Mouse (Mus musculus) limb, embryonic 15.5 days (tissue): ENCODE measurements at regions not wholly inside any gene's neighbourhood (a gene's known extent, or its start where the extent isn't known, plus 50 kb on each side); places are given as distances from the start of the nearest gene placed in this dataset.

ENCODE experiments used
- ATAC-seq: fragments of 200-750 bp; cut with Nextera tagmentation; 2 replicates; pipeline ENCODE4 v1.8.0; 2017; ENCODE audit warnings: low read depth, moderate TSS enrichment; ENCODE audit not compliant: insufficient number of reproducible peaks, low FRiP score, low TSS enrichment
- H3K27ac ChIP-seq: fragments of 300-500 bp; sonication (generic); 2 replicates; pipeline ENCODE4 v1.5.1; 2015; ENCODE audit warnings: moderate library complexity, mild to moderate bottlenecking, inconsistent platforms
- H3K27me3 ChIP-seq: fragments of 300-500 bp; sonication (generic); 2 replicates; pipeline ENCODE4 v1.6.1; 2015; ENCODE audit warnings: inconsistent platforms
- H3K36me3 ChIP-seq: fragments of 300-500 bp; sonication (generic); 2 replicates; pipeline ENCODE4 v1.6.1; 2015; ENCODE audit warnings: inconsistent platforms
- H3K4me1 ChIP-seq: fragments of 300-500 bp; sonication (generic); 2 replicates; pipeline ENCODE4 v1.6.1; 2015; ENCODE audit warnings: inconsistent platforms
- H3K4me2 ChIP-seq: fragments of 300-500 bp; sonication (generic); 2 replicates; pipeline ENCODE4 v1.6.1; 2015; ENCODE audit warnings: mild to moderate bottlenecking, inconsistent platforms
- H3K4me3 ChIP-seq: fragments of 300-500 bp; sonication (generic); 2 replicates; pipeline ENCODE4 v1.5.1; 2015; ENCODE audit warnings: mild to moderate bottlenecking, inconsistent platforms
- H3K9ac ChIP-seq: fragments of 300-500 bp; sonication (generic); 2 replicates; pipeline ENCODE4 v1.6.1; 2015; ENCODE audit warnings: inconsistent platforms
- H3K9me3 ChIP-seq: fragments of 300-500 bp; sonication (generic); 2 replicates; pipeline ENCODE4 v1.6.1; 2016; ENCODE audit warnings: inconsistent platforms
- WGBS: fragments of 180-500 bp; shearing (Covaris S2); methylation state at CpG from one replicate; pipeline ENCODE4 v1.1.7; 2015; 5-methylcytosine and 5-hydroxymethylcytosine counted together

DNA sequence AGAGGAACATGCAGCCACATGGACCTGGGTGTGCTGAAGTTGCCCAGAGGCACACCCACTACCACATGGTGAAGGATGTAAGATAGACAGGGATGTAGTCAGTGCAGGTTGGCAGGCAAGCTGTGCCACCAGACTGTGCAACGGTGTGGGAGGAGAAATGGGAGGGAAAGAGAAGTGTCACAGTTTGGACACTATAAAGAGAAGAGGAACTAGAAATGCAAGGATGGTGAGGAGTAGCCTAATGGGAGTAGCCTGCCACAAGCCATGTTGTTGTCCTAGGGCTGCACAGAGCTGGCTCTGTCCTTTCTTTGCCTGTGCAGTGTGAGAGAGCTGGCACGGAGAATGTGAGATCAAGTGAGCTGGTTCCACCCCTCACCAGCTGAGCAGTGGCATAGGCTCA is 185.3 kb upstream of the Gjb5 start:
- H3K4me1 ChIP-seq: no peaks in the 10 kb centered on the region
- no peak overlapping the region for H3K27ac ChIP-seq
- no peak for ATAC-seq
- H3K27me3 ChIP-seq: no peaks in the 10 kb centered on the region; the same call in 1 of the 2 replicates
- H3K4me2 ChIP-seq: no peak overlapping the region
- H3K36me3 ChIP-seq: no peaks in the 10 kb centered on the region
- no peaks in the 10 kb centered on the region for H3K9me3 ChIP-seq
- H3K4me3 ChIP-seq: no peak overlapping the region
- H3K9ac ChIP-seq: no peak overlapping the region
- 95% methylated on average over 2 of the region's 2 CpGs for WGBS

DNA sequence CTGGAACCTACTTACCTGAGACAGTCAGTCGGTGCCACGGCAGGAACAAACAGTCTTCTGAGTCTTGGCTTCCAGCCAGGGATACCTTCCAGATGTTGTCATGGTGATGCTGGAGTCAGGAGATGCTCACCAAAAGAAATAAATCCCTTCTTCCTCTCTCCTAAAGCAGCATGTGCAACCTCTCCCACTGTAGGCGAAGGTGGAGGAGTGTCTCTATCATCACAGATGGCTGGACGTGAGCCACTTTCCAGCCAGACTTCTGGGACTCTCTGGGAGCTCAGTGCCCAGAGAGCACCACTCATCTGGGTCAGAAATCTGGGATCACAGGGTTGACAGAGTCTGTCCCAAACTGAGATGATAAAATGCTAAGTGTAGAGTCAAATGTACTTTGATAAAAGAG is 184.8 kb upstream of the Gjb5 start:
- Histone ChIP-seq H3K27ac (no peak overlapping the region), H3K9ac (no peak overlapping the region), H3K4me1 (no peaks in the 10 kb centered on the region), H3K9me3 (no peaks in the 10 kb centered on the region), H3K27me3 (no peaks in the 10 kb centered on the region; the same call in 1 of the 2 replicates), H3K4me2 (no peak overlapping the region), H3K4me3 (no peak overlapping the region), H3K36me3 (no peaks in the 10 kb centered on the region)
- 50% methylated on average over 4 of the region's 4 CpGs for WGBS
- ATAC-seq: no peak

DNA sequence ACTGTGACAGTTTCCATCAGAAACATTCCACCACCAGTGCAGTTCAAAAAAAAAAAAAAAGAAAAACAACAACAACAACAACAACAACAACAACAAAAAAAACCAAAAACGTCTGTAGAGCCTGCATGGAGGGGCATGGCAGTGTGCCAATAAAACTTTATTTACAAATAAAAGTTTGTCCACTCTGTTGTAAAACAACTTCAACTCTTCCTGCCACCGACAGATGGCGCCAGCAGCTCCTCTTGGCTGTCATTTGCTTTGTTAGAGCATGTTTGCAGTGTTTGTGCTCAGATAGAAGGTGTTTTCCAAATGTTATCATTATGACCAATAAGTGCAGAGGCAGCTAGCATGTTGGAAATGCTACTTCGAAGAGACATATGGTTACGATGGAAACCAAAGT is 179.0 kb upstream of the Gjb5 start:
- Histone ChIP-seq H3K36me3 (no peaks in the 10 kb centered on the region), H3K27ac (no peak overlapping the region), H3K9me3 (no peaks in the 10 kb centered on the region), H3K9ac (no peak overlapping the region), H3K4me3 (no peak overlapping the region), H3K4me1 (no peaks in the 10 kb centered on the region), H3K4me2 (no peak overlapping the region), H3K27me3 (no peaks in the 10 kb centered on the region)
- ATAC-seq: no peak
- WGBS: 37% methylated on average over 5 of the region's 5 CpGs

DNA sequence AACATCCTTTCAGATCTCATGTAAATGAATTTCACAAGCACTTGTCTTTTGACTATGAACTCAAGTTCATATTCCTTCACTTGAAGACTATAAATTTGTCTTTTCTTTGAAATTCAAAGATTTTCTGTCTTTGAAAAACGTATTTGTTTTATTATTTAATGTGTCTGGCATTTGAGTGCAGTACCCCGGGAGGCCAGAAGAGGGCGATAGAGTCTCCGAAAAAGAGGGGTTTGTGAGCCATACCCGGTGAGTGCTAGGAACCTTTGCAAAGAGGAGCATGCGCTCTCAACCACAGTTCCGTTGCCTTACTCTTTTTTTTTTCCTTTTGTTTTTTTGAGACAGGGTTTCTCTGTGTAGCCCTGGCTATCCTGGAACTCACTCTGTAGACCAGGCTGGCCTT is 177.6 kb upstream of the Gjb5 start:
- H3K4me3 ChIP-seq: no peak overlapping the region
- H3K4me1 ChIP-seq: no peaks in the 10 kb centered on the region
- no peaks in the 10 kb centered on the region for H3K27me3 ChIP-seq
- no peak overlapping the region for H3K9ac ChIP-seq
- no peaks in the 10 kb centered on the region for H3K36me3 ChIP-seq
- H3K4me2 ChIP-seq: no peak overlapping the region
- no peak for ATAC-seq
- 76% methylated on average over 7 of the region's 7 CpGs for WGBS
- H3K27ac ChIP-seq: no peak overlapping the region
- H3K9me3 ChIP-seq: no peaks in the 10 kb centered on the region

DNA sequence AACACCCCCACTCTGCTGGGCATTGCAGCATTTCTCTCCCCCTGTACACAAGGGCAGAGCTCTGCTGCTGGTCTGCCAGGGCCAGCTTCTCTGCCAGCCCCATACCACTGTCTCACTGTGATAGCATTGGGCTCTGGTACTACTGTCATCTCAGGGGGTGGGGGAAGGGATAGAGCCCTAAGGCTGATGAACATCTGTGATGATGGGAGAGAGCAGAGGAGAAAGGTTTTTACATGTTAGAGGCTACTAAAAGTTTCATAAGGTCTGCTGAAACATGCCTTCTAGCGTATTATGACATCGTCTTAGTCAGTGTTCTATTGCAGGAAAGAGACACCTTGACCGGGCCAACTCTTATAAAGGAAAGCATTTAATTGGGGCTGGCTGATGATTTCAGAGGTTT is 176.4 kb upstream of the Gjb5 start:
- WGBS: 90% methylated on average over 3 of the region's 3 CpGs
- Histone ChIP-seq H3K4me1 (no peaks in the 10 kb centered on the region), H3K9me3 (no peaks in the 10 kb centered on the region), H3K4me2 (no peak overlapping the region), H3K27ac (no peak overlapping the region), H3K27me3 (no peaks in the 10 kb centered on the region), H3K36me3 (no peaks in the 10 kb centered on the region), H3K9ac (no peak overlapping the region), H3K4me3 (no peak overlapping the region)
- no peak for ATAC-seq

DNA sequence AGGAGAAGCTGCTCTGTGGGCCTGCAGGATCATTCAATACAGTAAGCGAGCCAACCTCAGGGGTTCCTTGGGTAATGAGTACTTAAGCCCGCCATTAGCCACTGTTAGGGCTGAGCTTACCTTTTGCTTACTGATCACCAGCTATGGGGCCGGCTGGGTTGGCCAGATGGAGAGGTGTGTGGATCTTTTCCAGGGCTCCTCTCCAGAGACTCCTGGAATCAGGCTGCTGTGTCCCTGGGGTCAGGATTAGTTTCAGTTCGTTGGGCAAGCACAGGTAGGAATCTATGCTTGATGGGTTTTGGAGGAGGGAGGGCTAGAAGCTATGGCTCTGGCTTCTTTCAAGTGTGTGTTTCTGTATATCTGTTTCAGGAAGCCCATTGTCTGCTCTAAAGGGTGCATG is 175.7 kb upstream of the Gjb5 start:
- Histone ChIP-seq H3K4me1 (no peaks in the 10 kb centered on the region), H3K4me3 (no peak overlapping the region), H3K36me3 (no peaks in the 10 kb centered on the region), H3K27ac (no peak overlapping the region), H3K4me2 (no peak overlapping the region), H3K9me3 (no peaks in the 10 kb centered on the region), H3K9ac (no peak overlapping the region), H3K27me3 (no peaks in the 10 kb centered on the region)
- ATAC-seq: no peak
- WGBS: 61% methylated on average over 4 of the region's 4 CpGs

DNA sequence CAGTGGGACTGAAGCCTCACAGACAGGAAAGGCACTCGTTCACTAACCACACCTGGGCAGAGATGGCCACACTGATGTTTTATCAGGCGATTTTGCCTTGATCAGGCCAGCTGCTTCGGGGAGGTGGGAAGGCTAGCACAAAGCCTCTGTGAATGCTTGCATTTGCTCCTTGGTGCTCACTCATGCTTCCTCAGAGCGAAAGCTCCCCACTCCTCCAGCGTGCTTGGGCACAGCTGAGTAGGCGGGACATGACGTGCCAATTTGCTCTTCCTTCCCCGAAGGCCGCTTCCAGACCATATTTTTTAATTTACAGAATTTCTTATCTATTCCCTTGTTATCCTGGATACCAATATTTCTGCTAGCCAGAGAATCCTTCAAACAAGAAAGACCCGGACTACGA is 172.8 kb upstream of the Gjb5 start:
- Histone ChIP-seq H3K4me1 (no peaks in the 10 kb centered on the region), H3K36me3 (no peaks in the 10 kb centered on the region), H3K27me3 (no peaks in the 10 kb centered on the region), H3K9me3 (no peaks in the 10 kb centered on the region), H3K4me3 (no peak overlapping the region), H3K27ac (no peak overlapping the region), H3K9ac (no peak overlapping the region), H3K4me2 (no peak overlapping the region)
- ATAC-seq: no peak
- WGBS: 83% methylated on average over 11 of the region's 11 CpGs

DNA sequence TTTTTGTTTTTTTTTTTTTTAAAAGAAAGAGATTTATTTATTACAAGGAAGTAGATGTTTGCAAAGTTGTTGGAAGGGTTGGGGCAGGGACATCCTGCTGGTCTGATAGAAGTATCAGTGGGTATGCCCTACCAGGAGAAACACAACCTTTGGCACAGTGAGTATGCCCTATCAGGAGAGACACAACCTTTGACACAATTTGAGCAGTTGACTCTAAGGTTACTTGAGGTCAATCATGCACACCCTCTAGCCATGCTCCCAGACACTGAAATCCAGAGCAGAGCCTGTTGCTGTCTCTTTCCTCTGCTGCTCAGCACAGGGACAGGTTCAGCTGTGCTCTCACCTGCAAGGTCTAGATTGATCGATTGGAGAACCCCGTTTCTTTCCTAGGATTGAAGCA is 164.2 kb upstream of the Gjb5 start:
- Histone ChIP-seq H3K4me2 (no peak overlapping the region), H3K9ac (no peak overlapping the region), H3K4me3 (no peak overlapping the region), H3K27ac (no peak overlapping the region), H3K36me3 (no peaks in the 10 kb centered on the region), H3K4me1 (no peaks in the 10 kb centered on the region), H3K27me3 (no peaks in the 10 kb centered on the region), H3K9me3 (no peaks in the 10 kb centered on the region)
- no peak for ATAC-seq
- WGBS: 79% methylated on average over 2 of the region's 2 CpGs

DNA sequence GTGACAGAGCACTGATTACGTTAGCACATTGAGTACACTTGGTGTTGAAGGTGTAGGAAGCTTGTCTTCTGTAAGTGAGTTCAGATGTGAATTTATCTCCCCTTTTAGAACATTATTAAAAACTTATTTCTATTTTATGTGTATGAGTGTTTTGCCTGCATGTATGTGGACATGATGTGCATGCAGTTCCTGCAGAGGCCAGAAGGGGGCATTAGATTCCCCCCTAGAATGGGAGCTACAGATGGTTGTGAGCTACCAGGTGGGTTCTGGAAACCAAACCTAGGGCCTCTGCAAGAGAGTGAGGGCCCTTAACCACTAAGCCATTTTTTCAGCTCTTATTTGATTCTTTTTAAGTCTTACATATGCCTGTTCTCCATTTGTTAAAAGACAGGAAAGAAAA is 160.0 kb upstream of the Gjb5 start:
- Histone ChIP-seq H3K4me3 (no peak overlapping the region), H3K4me2 (no peak overlapping the region), H3K27ac (no peak overlapping the region), H3K9ac (no peak overlapping the region), H3K36me3 (no peaks in the 10 kb centered on the region), H3K9me3 (no peaks in the 10 kb centered on the region), H3K27me3 (no peaks in the 10 kb centered on the region), H3K4me1 (no peaks in the 10 kb centered on the region)
- WGBS: 87% methylated on average over 1 of the region's 1 CpGs
- no peak for ATAC-seq

DNA sequence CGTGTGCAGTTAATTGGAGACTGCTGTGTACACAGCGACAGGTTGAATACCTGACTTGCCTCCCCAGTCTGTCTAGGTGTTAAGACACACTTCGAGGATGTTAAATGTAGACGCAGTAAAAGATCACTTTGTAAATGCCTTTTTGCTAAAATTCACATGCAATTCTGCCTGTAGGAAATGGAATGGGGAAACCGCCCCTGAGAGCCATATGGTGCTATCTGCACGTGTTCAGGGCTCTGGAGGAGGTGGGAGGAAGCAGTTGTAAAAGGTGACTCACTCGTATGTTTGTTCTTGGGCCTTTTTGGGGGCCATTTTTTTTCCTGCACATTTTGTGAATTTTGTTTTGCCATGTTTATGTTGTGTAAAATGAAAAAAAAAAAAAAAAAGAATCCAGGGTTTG is 159.6 kb upstream of the Gjb5 start:
- no peak overlapping the region for H3K27ac ChIP-seq
- no peaks in the 10 kb centered on the region for H3K36me3 ChIP-seq
- ATAC-seq: no peak
- no peak overlapping the region for H3K9ac ChIP-seq
- no peak overlapping the region for H3K4me3 ChIP-seq
- no peak overlapping the region for H3K4me2 ChIP-seq
- no peaks in the 10 kb centered on the region for H3K27me3 ChIP-seq
- no peaks in the 10 kb centered on the region for H3K4me1 ChIP-seq
- 65% methylated on average over 7 of the region's 7 CpGs for WGBS
- H3K9me3 ChIP-seq: no peaks in the 10 kb centered on the region

DNA sequence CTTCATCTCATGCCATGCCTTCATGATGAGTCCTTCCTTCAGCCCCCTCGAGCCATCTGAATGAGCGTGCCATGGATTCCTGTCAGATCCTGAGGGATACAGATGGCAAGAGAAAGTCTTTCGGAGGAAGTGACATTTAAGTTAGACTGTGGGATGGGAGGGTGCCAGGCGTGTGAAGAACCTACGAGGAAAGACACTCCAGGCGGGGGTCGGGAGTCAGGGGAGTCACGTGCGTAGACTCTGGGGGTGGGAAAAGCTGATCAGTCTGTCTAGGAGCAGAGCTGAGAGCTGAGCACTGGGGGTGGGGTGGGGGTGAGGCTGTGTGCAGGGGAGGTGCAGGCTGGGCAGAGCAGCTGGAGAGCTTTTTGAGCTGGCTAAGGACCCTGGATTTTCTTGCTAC is 152.0 kb upstream of the Gjb5 start:
- no peaks in the 10 kb centered on the region for H3K27me3 ChIP-seq
- H3K4me2 ChIP-seq: no peak overlapping the region
- no peak overlapping the region for H3K9ac ChIP-seq
- 68% methylated on average over 9 of the region's 9 CpGs for WGBS
- H3K9me3 ChIP-seq: no peaks in the 10 kb centered on the region
- no peak for ATAC-seq
- H3K4me1 ChIP-seq: no peaks in the 10 kb centered on the region
- no peaks in the 10 kb centered on the region for H3K36me3 ChIP-seq
- H3K4me3 ChIP-seq: no peak overlapping the region
- H3K27ac ChIP-seq: no peak overlapping the region

DNA sequence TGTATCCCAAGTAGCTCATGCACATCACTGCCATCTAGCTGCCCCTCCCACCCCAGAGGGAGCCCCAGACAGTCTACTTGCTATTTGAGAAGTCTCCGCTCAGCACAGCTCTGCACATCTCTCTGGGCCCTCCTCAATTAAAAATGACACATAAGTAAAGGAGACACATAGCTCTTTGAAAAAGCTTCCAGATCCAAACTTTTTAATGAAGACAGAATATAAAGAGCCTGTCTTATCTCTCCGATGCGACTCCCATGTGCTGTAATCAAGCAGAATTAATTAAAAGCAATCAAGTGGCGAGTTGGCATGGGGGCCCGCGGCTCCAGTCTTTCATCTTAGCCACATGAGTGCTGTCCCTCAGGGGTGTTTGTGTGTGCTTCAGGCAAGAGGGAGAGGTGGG is 144.6 kb upstream of the Gjb5 start:
- Histone ChIP-seq H3K9ac (no peak overlapping the region), H3K36me3 (no peaks in the 10 kb centered on the region), H3K9me3 (no peaks in the 10 kb centered on the region), H3K4me2 (no peak overlapping the region), H3K27me3 (no peaks in the 10 kb centered on the region), H3K4me1 (no peaks in the 10 kb centered on the region), H3K4me3 (no peak overlapping the region), H3K27ac (no peak overlapping the region)
- 73% methylated on average over 6 of the region's 6 CpGs for WGBS
- no peak for ATAC-seq

DNA sequence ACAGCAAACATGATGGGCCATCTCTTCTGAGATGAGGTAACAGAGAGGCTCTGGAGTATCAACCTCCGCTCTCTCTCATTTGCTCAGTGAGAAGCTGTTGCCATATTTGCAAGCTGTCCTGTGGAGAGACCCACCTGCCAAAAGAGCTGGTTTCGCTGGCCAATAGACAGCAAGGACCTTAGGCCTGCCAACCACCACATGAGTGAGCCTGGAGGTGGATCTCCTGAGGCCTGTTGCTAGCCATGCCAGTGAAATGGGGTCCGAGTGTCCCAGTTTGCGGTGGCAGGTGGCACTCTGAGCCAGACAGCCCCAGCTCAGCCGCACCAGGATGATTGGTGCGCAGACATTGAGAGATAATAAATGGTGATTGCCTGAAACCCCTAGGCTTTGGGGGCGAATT is 143.9 kb upstream of the Gjb5 start:
- H3K27ac ChIP-seq: no peak overlapping the region
- no peaks in the 10 kb centered on the region for H3K9me3 ChIP-seq
- H3K9ac ChIP-seq: no peak overlapping the region
- WGBS: 88% methylated on average over 7 of the region's 7 CpGs
- no peaks in the 10 kb centered on the region for H3K4me1 ChIP-seq
- ATAC-seq: no peak
- H3K4me3 ChIP-seq: no peak overlapping the region
- no peak overlapping the region for H3K4me2 ChIP-seq
- H3K36me3 ChIP-seq: no peaks in the 10 kb centered on the region
- H3K27me3 ChIP-seq: no peaks in the 10 kb centered on the region
